Mouse (Mus musculus) gastrocnemius, adult 2 months (tissue): ENCODE data around the gene Ufsp2. TPM values are rescaled to one million over a fixed set of nuclear protein-coding genes. Genes with fewer than 3 reads are reported as not detected.

ENCODE experiments used
- DNase-seq: peaks from one replicate; pipeline ENCODE4 v3.0.0; 2022
- H3K27ac ChIP-seq: fragments of 200-600 bp; 2 replicates; pipeline ENCODE4 v1.8.1; 2022; ENCODE audit warnings: mild to moderate bottlenecking
- H3K4me3 ChIP-seq: fragments of 200-600 bp; 2 replicates; pipeline ENCODE4 v1.8.1; 2022; ENCODE audit warnings: mild to moderate bottlenecking, moderate library complexity
- CTCF ChIP-seq: fragments of 200-600 bp; IDR thresholded peaks from 2 replicates; pipeline ENCODE4 v1.8.1; 2022; ENCODE audit warnings: antibody characterized with exemption, mild to moderate bottlenecking, moderate library complexity
- intact Hi-C: fragments of 180-260 bp; cut with DNase I; formaldehyde crosslinking; loops from one replicate; pipeline ENCODE4 v1.15.1; 2025
- long read RNA-seq, 2 experiments: library from polyadenylated mRNA; stranded (forward); transcript quantifications; one replicate each; pipeline ENCODE4 v2.0.0; 2021
- total RNA-seq, 2 experiments: library from RNA; stranded (reverse); gene quantifications; 2 replicates each; pipeline ENCODE4 v1.2.3; 2021

The Ufsp2 gene
- total RNA-seq = 10 to 100 TPM; 36.0 to 43.8 TPM
- long read RNA-seq, experiment 1, transcript Ufsp2-201 (12 exons, 1,640 nt) = major isoform, 29 of 43 reads
- long read RNA-seq, experiment 1, partial matches to known transcripts = 2 of 43 reads
- long read RNA-seq, experiment 1, other reads (novel, unspliced or antisense) = 12 of 43 reads
- long read RNA-seq, experiment 2, transcript Ufsp2-201 (12 exons, 1,640 nt) = major isoform, 35 of 41 reads
- long read RNA-seq, experiment 2, partial matches to known transcripts = 1 of 41 reads
- long read RNA-seq, experiment 2, other reads (novel, unspliced or antisense) = 5 of 41 reads

DNA sequence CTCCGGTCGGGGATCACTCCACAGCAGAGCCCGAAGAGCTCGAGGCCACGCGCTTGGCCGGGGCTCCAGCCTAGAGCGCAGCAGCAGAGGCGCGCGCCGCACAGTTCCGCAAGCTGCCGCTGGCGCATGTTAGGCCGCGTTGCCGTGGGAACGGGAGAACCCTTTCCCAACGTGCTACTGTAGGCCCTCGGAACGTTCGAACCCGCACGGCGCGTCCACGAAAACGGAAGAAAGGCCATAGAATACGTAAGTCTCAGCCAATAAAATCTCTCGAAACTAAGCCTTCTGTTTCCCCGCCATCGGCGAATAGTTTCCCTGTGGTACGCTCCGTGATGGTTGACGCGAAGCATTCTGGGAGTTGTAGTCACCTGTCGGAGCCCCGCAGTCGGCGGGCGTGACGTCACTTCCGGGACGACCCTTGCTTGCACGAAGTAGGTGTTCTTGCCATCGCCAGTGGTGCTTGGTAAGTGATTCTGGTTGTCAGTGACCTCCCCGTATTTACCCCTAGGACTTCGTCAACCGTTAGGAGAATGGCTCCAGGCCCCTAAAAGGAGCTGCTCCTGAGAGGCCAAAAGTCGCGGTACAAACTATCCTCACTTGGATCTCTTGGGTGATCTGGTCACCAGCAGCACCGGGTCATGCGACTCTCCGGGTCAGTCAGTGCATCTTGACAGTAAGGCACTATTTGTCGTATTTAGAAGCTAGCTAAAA lies at the start of gene Ufsp2, which contains the start of gene 1700029J07Rik:
TSS of gene Ufsp2 (plus strand) at position 403 of the 711 bp plus-strand sequence.
TSS of gene 1700029J07Rik (minus strand) at position 127 of the 711 bp plus-strand sequence.
- peak; percentile 97 for DNase-seq
- intact Hi-C loops = no loop called here
- H3K27ac ChIP-seq = peak within 1 kb of the TSS; percentile 92
- H3K4me3 ChIP-seq = peak within 1 kb of the TSS; percentile 90
- peak; percentile 52 for TF ChIP-seq CTCF

DNA sequence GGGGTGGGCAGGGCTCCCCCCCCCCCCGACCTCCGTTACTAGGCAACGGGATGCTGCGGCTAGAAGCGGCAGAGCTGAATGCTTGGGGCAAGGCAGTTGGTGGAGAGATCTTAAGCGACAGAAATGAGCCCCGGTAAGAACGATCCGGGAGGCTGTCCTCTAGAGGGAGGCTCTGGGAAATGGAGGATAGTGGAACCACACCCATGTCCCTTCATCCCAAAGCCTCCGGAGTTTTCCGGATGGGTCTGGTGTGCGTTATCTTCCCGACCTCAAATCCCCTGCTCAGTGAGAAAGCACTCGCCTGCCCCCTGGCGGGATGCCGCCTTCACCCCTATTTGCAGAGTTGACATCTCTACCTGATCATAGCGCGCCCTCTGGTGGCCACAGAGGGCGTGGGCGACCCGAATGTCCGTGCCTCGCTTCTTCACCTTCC lies 40.7 kb upstream of the Ufsp2 start, which contains the start of gene Ccdc110:
TSS of gene Ccdc110 (plus strand) at position 38 of the 433 bp plus-strand sequence.
- DNase-seq = peak; percentile 96
- H3K4me3 ChIP-seq = peak within 1 kb of the TSS; percentile 62
- H3K27ac ChIP-seq = no peak within 1 kb of the TSS
- no peak for TF ChIP-seq CTCF
- intact Hi-C loops = loop anchor here (1.0 to 5.0 kb wide), 4 partner anchors 117 to 495 kb away; no protein-coding TSS in a partner anchor

DNA sequence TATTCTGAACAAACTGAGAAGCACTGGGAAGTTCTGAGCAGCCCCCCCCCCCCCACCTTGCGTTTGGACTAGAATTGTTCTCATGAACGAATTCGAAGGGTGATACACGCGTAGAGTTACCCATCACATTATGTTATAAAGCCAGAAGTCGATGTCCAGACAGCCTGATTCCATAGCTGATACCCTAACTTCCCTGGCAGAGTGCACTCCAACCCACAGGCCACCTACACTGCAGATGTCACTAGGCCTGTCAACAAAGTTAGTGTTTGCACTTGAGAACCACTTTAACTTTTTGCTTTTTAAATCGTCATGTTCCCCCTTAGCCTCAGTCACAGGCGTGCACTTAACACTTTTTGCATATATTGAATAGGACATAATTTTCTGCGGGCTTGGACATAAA lies 38.3 kb upstream of the Ufsp2 start:
- Histone ChIP-seq H3K27ac (no peak overlapping the region), H3K4me3 (no peak overlapping the region)
- DNase-seq = no peak
- TF ChIP-seq CTCF = no peak
- intact Hi-C loops = no loop called here

DNA sequence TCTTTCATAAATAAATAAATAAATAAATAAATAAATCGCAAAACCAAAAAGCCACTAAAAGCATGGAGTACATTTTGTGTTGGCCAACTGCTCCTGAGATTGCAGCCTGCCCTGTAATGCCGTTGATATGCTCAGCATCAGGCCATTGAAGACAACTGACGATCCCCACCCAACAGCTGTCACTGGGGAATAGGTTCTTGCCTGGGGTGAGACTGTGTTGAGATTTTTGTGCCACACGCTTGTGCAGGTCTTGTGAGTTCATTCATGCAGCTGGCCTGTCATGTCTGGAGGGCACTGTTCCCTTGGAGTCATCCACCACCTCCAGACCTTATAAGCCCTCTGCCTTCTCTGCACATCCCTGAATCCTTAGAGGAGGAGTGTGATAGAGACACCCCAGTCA lies 29.0 kb upstream of the Ufsp2 start:
- H3K27ac ChIP-seq = no peak overlapping the region
- TF ChIP-seq CTCF = no peak
- intact Hi-C loops = no loop called here
- no peak for DNase-seq
- no peak overlapping the region for H3K4me3 ChIP-seq

DNA sequence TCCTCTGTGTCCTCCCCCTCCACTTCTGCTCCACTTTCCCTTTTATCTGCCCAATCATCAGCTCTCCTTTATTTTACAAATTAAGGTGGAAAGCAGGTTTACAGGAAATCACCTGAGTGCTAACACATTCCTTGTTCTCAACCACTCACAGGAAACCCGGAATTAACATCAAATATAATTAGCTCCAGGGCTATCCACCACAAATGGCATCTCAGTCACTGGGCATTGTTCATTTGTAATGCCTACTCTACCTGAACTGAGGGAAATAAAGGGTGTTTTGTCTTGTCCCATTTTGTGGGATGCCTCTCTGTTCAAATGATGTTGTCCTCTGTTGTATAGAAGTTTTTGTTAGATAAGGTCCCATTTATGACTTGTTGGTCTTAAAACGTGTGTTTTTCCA lies 24.7 kb upstream of the Ufsp2 start:
- no peak overlapping the region for H3K4me3 ChIP-seq

DNA sequence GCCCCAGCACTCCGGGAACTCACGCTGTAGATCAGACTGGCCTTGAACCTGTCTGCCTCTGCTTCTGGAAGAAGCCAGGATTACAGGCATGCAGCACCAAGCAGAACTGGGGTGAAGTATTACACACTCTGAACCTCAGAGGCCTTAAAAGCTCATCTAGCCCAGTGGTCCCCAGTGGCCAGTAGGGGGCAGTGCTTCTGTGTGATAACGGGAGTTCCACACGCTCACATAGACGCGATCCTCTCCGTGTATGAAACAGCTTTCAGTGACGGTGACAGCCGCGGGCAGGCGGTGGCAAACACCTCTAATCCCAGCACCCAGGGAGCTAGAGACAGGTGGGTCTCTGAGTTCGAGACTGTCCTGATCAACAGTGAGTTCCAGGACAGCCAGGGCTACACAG lies 4.4 kb upstream of the Ufsp2 start:
- no peak for DNase-seq
- TF ChIP-seq CTCF = peak; percentile 30
- intact Hi-C loops = no loop called here
- Histone ChIP-seq H3K4me3 (no peak overlapping the region), H3K27ac (no peak overlapping the region)

More for the DNA sequence above, 24.7 kb upstream of the Ufsp2 start:
- H3K27ac ChIP-seq = no peak overlapping the region
- intact Hi-C loops = no loop called here
- no peak for DNase-seq
- TF ChIP-seq CTCF = no peak

DNA sequence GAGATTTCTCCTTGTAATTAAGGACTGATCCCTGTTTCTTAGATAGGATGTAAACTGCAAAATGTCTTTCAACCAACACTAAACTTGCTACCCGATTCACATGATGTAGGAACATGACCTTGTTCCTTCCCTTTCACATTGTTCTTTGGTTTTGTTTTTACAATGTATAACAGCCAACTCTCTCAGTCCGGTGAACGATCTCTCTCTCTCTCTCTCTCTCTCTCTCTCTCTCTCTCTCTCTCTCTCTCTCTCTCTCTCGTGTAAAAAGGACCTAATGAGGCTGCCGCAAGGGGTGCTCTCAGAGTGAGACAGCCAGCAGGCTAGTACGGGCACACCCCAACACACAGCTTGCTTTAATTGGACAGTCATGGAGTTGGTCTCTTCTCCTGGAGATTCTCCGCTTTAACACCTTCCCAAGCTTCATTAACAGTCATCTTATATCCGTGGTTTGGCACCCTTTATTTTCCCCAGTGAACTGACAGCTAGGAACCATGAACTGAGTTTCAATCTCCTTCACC lies 1.3 kb upstream of the Ufsp2 start:
- Histone ChIP-seq H3K27ac (no peak overlapping the region), H3K4me3 (no peak overlapping the region)
- no peak for TF ChIP-seq CTCF
- intact Hi-C loops = no loop called here
- DNase-seq = no peak

DNA sequence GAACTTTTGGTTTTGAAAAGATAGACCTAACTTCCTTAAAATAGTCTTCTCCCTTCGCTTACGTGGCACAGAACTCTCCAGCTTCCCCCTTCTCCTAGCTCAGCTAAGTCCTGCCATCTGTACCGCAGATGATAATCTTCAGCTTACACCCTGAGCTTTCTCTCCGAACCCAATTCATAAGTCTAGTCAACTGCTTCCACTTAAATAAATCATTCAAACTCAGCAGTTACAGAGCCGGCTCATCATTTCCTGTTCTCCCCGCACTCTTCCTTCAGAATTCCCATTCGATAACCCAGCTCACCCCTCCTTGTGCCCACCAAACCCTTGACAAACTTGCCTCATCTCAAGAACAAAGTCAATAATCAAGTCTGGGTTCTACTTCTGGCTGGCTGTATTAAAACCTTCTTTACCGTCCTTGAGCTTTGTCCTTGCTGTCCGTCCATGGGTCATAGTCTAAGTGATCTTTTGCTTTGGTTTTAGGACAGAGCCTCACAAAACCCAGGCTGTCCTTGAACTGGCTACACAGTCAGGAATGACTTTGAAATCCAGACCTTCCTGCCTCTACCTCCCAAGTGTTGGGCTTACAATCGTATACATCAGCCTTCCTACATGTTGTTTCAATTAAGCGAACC lies 625 bp downstream of the Ufsp2 start:
- TF ChIP-seq CTCF = no peak
- Histone ChIP-seq H3K4me3 (peak overlapping the region; percentile 90), H3K27ac (peak overlapping the region; percentile 92)
- DNase-seq = no peak
- intact Hi-C loops = no loop called here

DNA sequence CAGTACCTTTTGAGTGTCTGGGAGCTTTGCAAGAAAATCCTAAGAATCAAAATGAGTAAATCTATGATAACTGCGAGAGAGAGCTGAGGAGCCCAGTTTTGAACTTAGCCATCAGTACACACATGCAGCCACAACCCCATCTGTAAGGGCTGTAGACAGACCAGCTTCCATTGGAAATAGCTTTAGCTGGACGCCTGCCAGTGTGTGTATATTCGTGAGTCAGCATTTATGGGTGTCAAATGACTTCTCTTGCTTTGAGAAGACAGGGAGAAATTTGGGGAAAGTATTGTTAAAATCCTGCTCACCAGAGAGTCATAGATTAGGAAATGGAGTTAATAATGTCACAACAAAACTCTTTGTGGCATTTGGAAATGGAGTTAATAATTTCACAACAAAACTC lies 11.3 kb downstream of the Ufsp2 start:
- peak; percentile 49 for DNase-seq
- no peak for TF ChIP-seq CTCF
- H3K4me3 ChIP-seq = no peak overlapping the region
- intact Hi-C loops = no loop called here
- peak overlapping the region; percentile 53; the same call in 1 of the 2 replicates for H3K27ac ChIP-seq

DNA sequence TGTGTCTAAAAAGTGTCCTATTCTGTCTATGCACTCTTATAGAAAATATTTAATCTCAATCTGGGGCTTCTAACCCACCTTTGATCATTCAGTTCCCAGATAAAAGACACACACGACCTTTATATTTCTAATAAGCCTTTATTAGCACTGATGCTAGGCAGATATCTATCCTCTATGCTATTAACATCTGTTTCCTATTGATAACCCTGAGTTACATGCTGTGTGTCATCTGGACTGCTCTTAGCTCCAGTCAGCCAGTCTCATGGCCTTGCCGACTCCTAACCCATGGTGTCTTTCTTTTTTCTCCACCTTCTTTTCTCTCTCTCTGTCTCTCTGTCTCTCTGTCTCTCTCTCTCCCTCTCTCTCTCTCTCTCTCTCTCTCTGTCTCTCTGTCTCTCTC lies 12.9 kb downstream of the Ufsp2 start:
- no peak for DNase-seq
- Histone ChIP-seq H3K27ac (no peak overlapping the region), H3K4me3 (no peak overlapping the region)
- intact Hi-C loops = no loop called here
- TF ChIP-seq CTCF = no peak

DNA sequence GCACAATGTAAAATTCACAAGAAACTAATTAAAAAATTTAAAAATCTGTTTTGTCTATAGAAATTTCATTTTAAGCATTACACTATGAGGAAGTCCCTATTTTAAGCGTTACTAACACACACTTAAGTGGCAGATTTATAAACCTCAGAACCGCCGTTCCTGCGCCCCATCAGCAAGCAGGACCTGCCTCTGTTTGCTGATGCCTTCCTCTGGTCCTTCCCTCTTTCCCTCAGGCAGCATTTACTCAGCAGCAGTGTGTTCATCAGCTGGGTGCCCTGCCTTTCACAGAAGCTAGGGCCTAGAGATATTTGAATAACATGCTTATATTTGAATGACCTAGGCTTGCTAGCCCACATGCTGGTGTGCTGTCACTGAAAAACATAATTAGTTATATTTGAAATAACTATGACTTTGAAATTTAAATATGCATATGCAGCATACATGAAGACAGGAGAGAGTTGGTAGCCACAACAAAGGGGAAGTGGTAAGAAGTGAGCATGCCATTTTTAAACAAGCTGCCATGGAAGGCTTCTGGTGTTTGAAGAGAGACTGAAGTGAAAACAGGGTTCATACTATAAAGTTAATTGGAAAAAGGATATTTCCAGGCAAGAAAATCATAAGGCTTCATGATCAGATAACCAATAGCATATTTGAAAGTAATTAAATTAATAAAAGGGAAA lies 15.4 kb downstream of the Ufsp2 start:
- DNase-seq = no peak
- no peak for TF ChIP-seq CTCF
- intact Hi-C loops = no loop called here
- no peak overlapping the region for H3K4me3 ChIP-seq
- H3K27ac ChIP-seq = no peak overlapping the region

DNA sequence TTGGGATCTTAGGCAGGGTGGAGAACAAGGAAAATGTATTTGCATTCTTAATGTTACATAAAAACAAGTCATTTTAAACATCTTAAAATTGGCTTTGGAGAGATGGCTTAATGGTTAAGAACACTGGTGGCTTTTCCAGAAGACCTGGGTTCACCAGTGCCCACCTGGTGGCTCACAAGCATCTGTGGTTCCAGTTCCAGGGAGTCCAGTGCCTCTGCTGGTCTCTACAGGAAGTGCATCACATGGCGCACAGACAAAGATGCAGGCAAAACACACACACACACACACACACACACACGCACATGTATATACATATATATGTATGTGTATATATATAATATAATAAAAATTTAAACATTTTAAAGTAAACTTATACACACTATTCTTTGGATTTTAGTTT lies 18.8 kb downstream of the Ufsp2 start:
- DNase-seq = no peak
- intact Hi-C loops = no loop called here
- TF ChIP-seq CTCF = peak; percentile 38
- no peak overlapping the region for H3K4me3 ChIP-seq
- no peak overlapping the region for H3K27ac ChIP-seq
